In genomic region chr12:52360136-52360535, GRCm38 (mm10) we compare ENCODE assay signal across 15 mouse cellular contexts.
DNase-seq lines count a peak whose midpoint lies in the region.
"Had no signal": no experiment of that assay in that cellular context is flagged by ENCODE, and none has a peak within 500 bp of the region (broad histone marks: within the 10 kb centered on the region; RNA-seq: fewer than 3 reads in every experiment).

No protein-coding gene starts in this region.

- peak; percentile 5 for DNase-seq in cerebellum, adult 9-10 months
- no peak for DNase-seq in cerebellum, adult 11 months
- peak; percentile 77 for DNase-seq in heart, adult 11 months
- DNase-seq in heart, postnatal 14 days: no peak
- peak; percentile 8 for DNase-seq in lung, postnatal 36 days
- no peak for DNase-seq in lung, postnatal 25 days (ENCODE audit: low spot score)
- peak; percentile 49 for DNase-seq in layer of hippocampus, adult 9-11 months
- DNase-seq in adrenal gland, postnatal 10 days: no peak
- DNase-seq: adrenal gland, adult 8-10 months; cerebellum, adult 18-20 months; kidney, adult 8-10 months; kidney, postnatal 25 days; liver, embryonic 13.5 days; spleen, adult 18-20 months; thymus, postnatal 36 days had no signal

- intact Hi-C loops in heart, postnatal 14 days (cut with DNase I): no loop called here

Comparison
In these comparisons a context has a peak if more than half of its experiments do, and no peak if none do; other contexts are left out.
1. DNase-seq: peak in cerebellum, adult 9-10 months (single experiment), heart, adult 11 months (single experiment), lung, postnatal 36 days (single experiment) and layer of hippocampus, adult 9-11 months (single experiment); none in cerebellum, adult 11 months (single experiment), heart, postnatal 14 days (0 of 2), lung, postnatal 25 days (single experiment) and adrenal gland, postnatal 10 days (single experiment).